Mouse (Mus musculus) embryo, embryonic 10.5 days (tissue): Measurements from ENCODE around the gene Necap1.
A peak's percentile ranks its signal among the peaks of the same experiment; 100 is the strongest.

ENCODE experiments used
- DNase-seq: peaks from one replicate; pipeline ENCODE4 v3.0.0-alpha.2; 2015; ENCODE audit warnings: low spot score

Gene Necap1

GRCm38 (mm10) chr6:122873871-122874719 is at the start of gene Necap1:
TSS of gene Necap1 (plus strand) at chr6:122874474.
- DNase-seq: peak; percentile 99

GRCm38 (mm10) chr6:122825166-122825565 is 49.1 kb upstream of the Necap1 start:
- DNase-seq: no peak

- peak; percentile 55 for DNase-seq
These were observed 48.1 kb upstream of the Necap1 start for GRCm38 (mm10) chr6:122825923-122826742.

- DNase-seq: peak; percentile 51
These were observed 46.2 kb upstream of the Necap1 start for GRCm38 (mm10) chr6:122828086-122828485.

- no peak for DNase-seq
These were observed 41.4 kb upstream of the Necap1 start for GRCm38 (mm10) chr6:122832880-122833279.

GRCm38 (mm10) chr6:122834365-122834764 is 39.9 kb upstream of the Necap1 start:
- peak; percentile 55 for DNase-seq

- no peak for DNase-seq
These were observed 37.3 kb upstream of the Necap1 start for GRCm38 (mm10) chr6:122836974-122837373.

- DNase-seq: no peak
These were observed 36.7 kb upstream of the Necap1 start for GRCm38 (mm10) chr6:122837539-122837938.

GRCm38 (mm10) chr6:122843759-122844158 is 30.5 kb upstream of the Necap1 start:
- no peak for DNase-seq

- DNase-seq: no peak
These were observed 21.6 kb upstream of the Necap1 start for GRCm38 (mm10) chr6:122852696-122853095.

GRCm38 (mm10) chr6:122854552-122854951 is 19.7 kb upstream of the Necap1 start:
- no peak for DNase-seq

- no peak for DNase-seq
These were observed 18.3 kb upstream of the Necap1 start, which contains the start of gene C3ar1 for GRCm38 (mm10) chr6:122855955-122856354. TSS of gene C3ar1 (minus strand) at chr6:122856161.

GRCm38 (mm10) chr6:122862434-122862833 is 11.8 kb upstream of the Necap1 start:
- no peak for DNase-seq

GRCm38 (mm10) chr6:122862871-122863270 is 11.4 kb upstream of the Necap1 start:
- no peak for DNase-seq

- no peak for DNase-seq
These were observed 6.4 kb upstream of the Necap1 start for GRCm38 (mm10) chr6:122867914-122868313.

GRCm38 (mm10) chr6:122869846-122870245 is 4.4 kb upstream of the Necap1 start:
- no peak for DNase-seq

GRCm38 (mm10) chr6:122872800-122873199 is 1.5 kb upstream of the Necap1 start:
- DNase-seq: no peak

- peak; percentile 49 for DNase-seq
These were observed 581 bp downstream of the Necap1 start for GRCm38 (mm10) chr6:122874720-122875389.

- no peak for DNase-seq
These were observed 5.0 kb downstream of the Necap1 start for GRCm38 (mm10) chr6:122879141-122879735.

GRCm38 (mm10) chr6:122879781-122880505 is 5.7 kb downstream of the Necap1 start:
- DNase-seq: no peak

GRCm38 (mm10) chr6:122881287-122881686 is 7.0 kb downstream of the Necap1 start:
- no peak for DNase-seq
